ENCODE assay signal across 16 mouse cellular contexts in the genomic region with DNA sequence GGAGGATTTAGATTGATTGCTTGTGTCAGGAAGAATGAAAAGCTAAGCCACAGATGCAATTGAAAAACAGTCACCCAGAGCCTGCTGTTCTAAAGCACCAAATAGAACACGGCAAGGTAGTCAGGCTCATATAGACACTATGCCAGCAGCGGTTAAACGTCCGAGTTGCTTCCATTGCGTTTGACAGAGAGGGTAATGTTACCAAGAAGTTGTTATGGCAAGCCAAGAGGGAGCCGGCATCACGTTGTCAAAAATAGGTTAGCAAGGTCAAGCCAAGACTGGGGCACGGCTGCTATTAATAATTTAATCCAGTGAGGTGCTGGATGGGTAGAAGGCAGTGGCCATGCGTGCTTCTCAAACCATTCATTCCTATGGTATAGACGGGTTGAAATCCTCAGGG. TPM values are rescaled to one million over a fixed set of nuclear protein-coding genes. Genes with fewer than 3 reads are reported as not detected.
DNase-seq lines count a peak whose midpoint lies in the region; ATAC-seq and TF ChIP-seq lines count a peak whose summit lies in the region.
"Had no signal": no experiment of that assay in that cellular context is flagged by ENCODE, and none has a peak within 500 bp of the region (broad histone marks: within the 10 kb centered on the region; RNA-seq: fewer than 3 reads in every experiment).

No protein-coding gene starts in this region.

- no peak for ATAC-seq in hindbrain, postnatal 0 days
- ATAC-seq in hindbrain, embryonic 13.5 days (ENCODE audit: low FRiP score): no peak
- no peak for ATAC-seq in lung, postnatal 0 days
- ATAC-seq in liver, embryonic 12.5 days: no peak
- ATAC-seq: forebrain, postnatal 0 days had no signal

- no peak for DNase-seq in hindbrain, postnatal 0 days (ENCODE audit: low spot score)
- no peak for DNase-seq in lung, postnatal 0 days (ENCODE audit: low spot score)
- DNase-seq in lung, adult 18-20 months: no peak
- peak; percentile 57 for DNase-seq in gastrocnemius, postnatal 25 days
- DNase-seq in frontal cortex, adult 2 months (ENCODE audit: extremely low spot score in 1 of 2, low spot score in 1 of 2): no peak
- no peak for DNase-seq in forebrain, embryonic 10.5 days (ENCODE audit: extremely low spot score, low spot score)
- DNase-seq: adrenal gland, adult 8-10 months; cerebellum, adult 11 months; forebrain, postnatal 0 days; layer of hippocampus, adult 9-11 months; right cerebral cortex, postnatal 14 days had no signal

- H3K9me3 ChIP-seq in hindbrain, postnatal 0 days (ENCODE audit: low read length): no peaks in the 10 kb centered on the region
- H3K9me3 ChIP-seq in hindbrain, embryonic 13.5 days: no peaks in the 10 kb centered on the region
- H3K9me3 ChIP-seq in lung, postnatal 0 days (ENCODE audit: low read length): no peaks in the 10 kb centered on the region
- no peaks in the 10 kb centered on the region for H3K9me3 ChIP-seq in liver, embryonic 12.5 days (replicated peaks)
- H3K9me3 ChIP-seq in forebrain, embryonic 10.5 days: no peaks in the 10 kb centered on the region
- H3K9me3 ChIP-seq: embryonic facial prominence, embryonic 12.5 days; hindbrain, embryonic 12.5 days; megakaryocyte, embryonic 14.5 days had no signal

- TF ChIP-seq CTCF in hindbrain, postnatal 0 days (IDR thresholded peaks at IDR 0.05; ENCODE audit: low read depth): no peak
- no peak for TF ChIP-seq CTCF in lung, postnatal 0 days (IDR thresholded peaks at IDR 0.05)

- no peak overlapping the region for H3K9ac ChIP-seq in hindbrain, postnatal 0 days (replicated peaks; ENCODE audit: low read length)
- H3K9ac ChIP-seq in hindbrain, embryonic 13.5 days: no peak overlapping the region
- no peak overlapping the region for H3K9ac ChIP-seq in lung, postnatal 0 days (replicated peaks; ENCODE audit: low read depth)
- H3K9ac ChIP-seq in liver, embryonic 12.5 days: no peak overlapping the region
- H3K9ac ChIP-seq: embryonic facial prominence, embryonic 12.5 days; forebrain, postnatal 0 days; hindbrain, embryonic 12.5 days had no signal

- 0 out of 2 replicates have a peak, but pooled peaks cover 7% of the 10 kb centered on the region for H3K4me1 ChIP-seq in hindbrain, postnatal 0 days (ENCODE audit: insufficient read depth, low read length)
- 0 out of 2 replicates have a peak, but pooled peaks cover 21% of the 10 kb centered on the region for H3K4me1 ChIP-seq in hindbrain, embryonic 13.5 days (replicated peaks)
- peaks cover 7% of the 10 kb centered on the region; the same call in 1 of the 2 replicates for H3K4me1 ChIP-seq in lung, postnatal 0 days (ENCODE audit: insufficient read depth, low read depth, low read length)
- no peaks in the 10 kb centered on the region for H3K4me1 ChIP-seq in liver, embryonic 12.5 days
- H3K4me1 ChIP-seq in forebrain, embryonic 10.5 days: peaks cover 11% of the 10 kb centered on the region
- H3K4me1 ChIP-seq: hindbrain, embryonic 12.5 days had no signal

- no peak for TF ChIP-seq EP300 in lung, postnatal 0 days (IDR thresholded peaks at IDR 0.05)

- H3K27me3 ChIP-seq in hindbrain, postnatal 0 days (ENCODE audit: insufficient read depth, low read length): no peaks in the 10 kb centered on the region
- no peaks in the 10 kb centered on the region for H3K27me3 ChIP-seq in hindbrain, embryonic 13.5 days
- H3K27me3 ChIP-seq in lung, postnatal 0 days (replicated peaks; ENCODE audit: insufficient read depth, low read length): no peaks in the 10 kb centered on the region
- no peaks in the 10 kb centered on the region; the same call in 1 of the 2 replicates for H3K27me3 ChIP-seq in liver, embryonic 12.5 days (replicated peaks)
- no peaks in the 10 kb centered on the region for H3K27me3 ChIP-seq in forebrain, embryonic 10.5 days (ENCODE audit: poor library complexity, severe bottlenecking)
- H3K27me3 ChIP-seq: embryonic facial prominence, embryonic 12.5 days; hindbrain, embryonic 12.5 days had no signal

- 0 out of 2 replicates have a peak overlapping the region, but pooled peaks have one; percentile 18 for H3K4me2 ChIP-seq in hindbrain, postnatal 0 days (ENCODE audit: low read depth, low read length)
- H3K4me2 ChIP-seq in hindbrain, embryonic 13.5 days: no peak overlapping the region
- peak overlapping the region; percentile 51 for H3K4me2 ChIP-seq in lung, postnatal 0 days (replicated peaks; ENCODE audit: low read depth, low read length)
- 0 out of 2 replicates have a peak overlapping the region, but pooled peaks have one; percentile 7 for H3K4me2 ChIP-seq in liver, embryonic 12.5 days
- H3K4me2 ChIP-seq: embryonic facial prominence, embryonic 12.5 days; hindbrain, embryonic 12.5 days had no signal

- no peak overlapping the region; the same call in 1 of the 2 replicates for H3K27ac ChIP-seq in hindbrain, postnatal 0 days
- no peak overlapping the region for H3K27ac ChIP-seq in hindbrain, embryonic 13.5 days
- H3K27ac ChIP-seq in lung, postnatal 0 days (ENCODE audit: low read length): no peak overlapping the region
- no peak overlapping the region for H3K27ac ChIP-seq in liver, embryonic 12.5 days
- no peak overlapping the region for H3K27ac ChIP-seq in forebrain, embryonic 10.5 days
- H3K27ac ChIP-seq: embryonic facial prominence, embryonic 12.5 days; hindbrain, embryonic 12.5 days had no signal

- H3K36me3 ChIP-seq in hindbrain, postnatal 0 days (ENCODE audit: insufficient read depth, low read length): no peaks in the 10 kb centered on the region
- H3K36me3 ChIP-seq in hindbrain, embryonic 13.5 days: no peaks in the 10 kb centered on the region
- no peaks in the 10 kb centered on the region for H3K36me3 ChIP-seq in lung, postnatal 0 days (ENCODE audit: insufficient read depth, low read length)
- no peaks in the 10 kb centered on the region for H3K36me3 ChIP-seq in liver, embryonic 12.5 days
- H3K36me3 ChIP-seq in forebrain, embryonic 10.5 days (replicated peaks): no peaks in the 10 kb centered on the region
- H3K36me3 ChIP-seq: embryonic facial prominence, embryonic 12.5 days; hindbrain, embryonic 12.5 days had no signal

- whole genome bisulfite sequencing in hindbrain, postnatal 0 days: 75% methylated on average over 10 of the region's 10 CpGs
- 69% methylated on average over 10 of the region's 10 CpGs for WGBS in hindbrain, embryonic 13.5 days
- 58% methylated on average over 10 of the region's 10 CpGs for WGBS in lung, postnatal 0 days
- 70% methylated on average over 10 of the region's 10 CpGs for WGBS in liver, embryonic 12.5 days (ENCODE audit: insufficient replicate concordance)
- WGBS in forebrain, embryonic 10.5 days: 85% methylated on average over 10 of the region's 10 CpGs

- H3K4me3 ChIP-seq in hindbrain, postnatal 0 days (ENCODE audit: low read length): 0 out of 2 replicates have a peak overlapping the region, but pooled peaks have one; percentile 4
- no peak overlapping the region for H3K4me3 ChIP-seq in hindbrain, embryonic 13.5 days
- H3K4me3 ChIP-seq in lung, postnatal 0 days (ENCODE audit: low read depth, low read length): peak overlapping the region; percentile 28; the same call in 1 of the 2 replicates
- no peak overlapping the region for H3K4me3 ChIP-seq in liver, embryonic 12.5 days
- H3K4me3 ChIP-seq in forebrain, embryonic 10.5 days: no peak overlapping the region; the same call in 1 of the 2 replicates
- H3K4me3 ChIP-seq: embryonic facial prominence, embryonic 12.5 days; hindbrain, embryonic 12.5 days; megakaryocyte, embryonic 14.5 days had no signal

RNA-seq across cellular contexts. Expression of a gene that starts 0.9 kb away (rescaled TPM):
- 1.6 and 2.2 TPM in 2 replicates for total RNA-seq in hindbrain, postnatal 0 days (2014; rRNA removed)
- 0.30 and 0.34 TPM in 2 replicates for polyA plus RNA-seq in hindbrain, postnatal 0 days (2015; fragmentation: Nextera tagmentation; extraction: Ambion mirVana)
- 0.64 and 0.72 TPM in 2 replicates for polyA plus RNA-seq in hindbrain, embryonic 13.5 days (2015; fragmentation: Nextera tagmentation; extraction: Ambion mirVana)
- 1.6 and 2.0 TPM in 2 replicates for polyA plus RNA-seq in lung, postnatal 0 days (2015; fragmentation: Nextera tagmentation; extraction: Ambion mirVana)
- 1 to 10 TPM; 3.4 to 3.9 TPM for total RNA-seq in gastrocnemius, postnatal 25 days (2021)
- 0.10 and 0.17 TPM in 2 replicates for polyA plus RNA-seq in liver, embryonic 12.5 days (2016; fragmentation: Nextera tagmentation; extraction: Ambion mirVana)
- polyA plus RNA-seq in frontal cortex, adult 2 months (2012; rRNA removed): 3.1 and 3.7 TPM in 2 replicates
- polyA plus RNA-seq in forebrain, embryonic 10.5 days (2016; fragmentation: Nextera tagmentation; extraction: Ambion mirVana): 0.36 and 0.47 TPM in 2 replicates

Comparison
In these comparisons a context has a peak if more than half of its experiments do, and no peak if none do; other contexts are left out.
1. H3K4me3 ChIP-seq: peak in hindbrain, postnatal 0 days (single experiment) and lung, postnatal 0 days (single experiment); none in hindbrain, embryonic 13.5 days (single experiment), liver, embryonic 12.5 days (single experiment) and forebrain, embryonic 10.5 days (single experiment).